Mouse (Mus musculus): Measurements from ENCODE around the gene Ephb2.

The Ephb2 gene

DNA sequence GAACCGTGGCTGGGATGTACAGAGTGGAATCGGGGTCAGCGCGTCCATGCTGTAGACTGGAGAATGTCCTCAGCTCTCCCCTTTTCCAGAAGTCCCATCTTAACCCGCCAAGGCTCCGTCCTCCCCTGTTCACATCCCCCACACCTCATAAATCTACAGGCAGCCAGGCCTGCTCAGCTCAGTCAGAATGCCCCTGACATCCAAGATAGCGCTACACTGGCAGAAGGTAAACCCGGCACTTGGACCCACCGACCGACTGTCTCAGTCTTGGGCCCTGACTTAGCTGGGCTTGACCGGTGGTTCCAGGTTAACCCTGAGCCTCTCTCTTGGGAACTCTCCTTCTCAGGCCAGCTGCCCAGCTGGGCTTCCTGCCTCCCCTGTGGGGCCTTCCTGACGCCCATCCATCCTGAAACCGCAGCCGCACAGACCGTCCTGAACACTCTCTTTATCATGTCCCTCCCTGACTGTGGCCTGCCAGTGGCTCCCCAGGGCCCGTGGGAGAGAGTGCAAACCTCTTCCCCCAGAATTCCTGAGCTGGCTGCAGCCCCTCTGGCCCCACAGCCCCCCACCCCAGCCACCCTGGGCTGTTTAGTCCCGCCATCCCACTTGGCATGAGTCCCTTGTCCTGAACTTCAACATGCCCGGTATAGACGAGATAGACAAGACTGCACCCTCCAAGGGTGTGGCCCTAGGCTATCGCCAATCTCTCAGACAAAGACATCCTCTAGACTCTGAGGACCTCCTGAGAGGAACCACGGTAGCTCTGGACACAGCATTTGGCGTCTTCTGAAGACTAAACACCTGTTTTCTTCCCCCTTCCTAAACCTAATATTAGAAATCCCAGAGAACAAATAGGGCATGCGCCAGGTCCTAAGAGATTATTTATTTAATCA is 37.9 kb downstream of the Ephb2 start:
- no peak for DNase-seq

GRCm38 (mm10) chr4:136793320-136793719 is 42.5 kb downstream of the Ephb2 start:
- peak; percentile 64 for DNase-seq

GRCm38 (mm10) chr4:136789821-136790220 is 46.0 kb downstream of the Ephb2 start:
- DNase-seq: peak; percentile 64

DNA sequence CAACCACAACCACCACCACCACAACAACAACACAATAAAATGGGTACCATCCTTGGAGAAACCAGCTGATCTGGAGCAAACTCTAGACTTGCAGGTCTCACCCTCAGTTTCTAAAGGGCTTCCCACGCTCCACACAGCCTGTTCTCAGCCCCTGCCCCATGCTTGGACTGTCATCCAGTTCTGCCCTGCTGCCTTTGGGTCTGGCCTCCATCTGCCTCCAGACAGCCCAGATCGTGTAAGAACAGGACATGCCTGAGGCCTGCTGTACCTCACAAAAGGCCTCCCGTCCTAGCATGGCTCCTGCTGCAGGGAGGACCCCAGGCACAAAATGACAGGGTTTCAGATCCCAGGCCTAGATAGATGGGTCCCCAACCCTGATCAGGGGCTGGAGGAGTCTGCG is 48.4 kb downstream of the Ephb2 start:
- DNase-seq: no peak

DNA sequence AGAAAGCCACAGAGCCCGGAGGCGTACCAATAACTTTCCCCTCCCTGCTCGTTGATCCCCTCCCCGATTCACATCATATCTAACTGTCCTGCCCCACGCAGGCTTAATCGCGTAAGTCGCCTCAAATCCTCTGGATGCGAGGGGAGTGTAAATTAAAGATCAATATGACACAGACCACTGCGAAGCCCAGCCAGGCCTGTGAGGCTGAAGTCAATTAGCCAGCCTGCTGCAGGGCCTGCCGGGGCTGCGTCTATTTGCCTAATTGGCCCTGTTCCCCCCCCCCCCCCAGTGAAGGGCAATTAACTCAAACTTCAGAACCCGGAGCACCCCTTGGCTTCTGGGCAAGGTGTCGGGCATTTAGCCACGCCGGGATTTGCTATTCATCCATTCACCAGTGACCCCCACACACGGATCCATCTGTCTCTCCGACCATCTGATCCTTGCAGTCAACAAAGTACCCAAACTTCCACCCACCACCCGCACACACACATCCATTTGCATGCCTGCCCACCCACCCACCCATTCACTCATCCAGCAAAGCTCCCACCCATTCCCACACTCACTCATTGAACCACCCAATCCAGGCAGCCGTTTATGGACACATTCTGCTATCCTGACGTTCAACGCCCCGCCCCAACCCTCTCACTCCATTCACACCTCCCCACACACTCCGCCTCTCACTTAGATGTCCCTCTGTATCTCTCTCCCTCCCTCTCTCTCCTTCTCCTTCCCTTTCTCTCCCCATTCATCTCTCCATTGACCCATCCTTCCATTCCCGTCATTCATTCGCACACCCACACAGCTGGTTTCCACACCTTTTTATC is 49.1 kb downstream of the Ephb2 start:
- DNase-seq: no peak

- no peak for DNase-seq
Observed at GRCm38 (mm10) chr4:136783552-136784150, 52.1 kb downstream of the Ephb2 start.

DNA sequence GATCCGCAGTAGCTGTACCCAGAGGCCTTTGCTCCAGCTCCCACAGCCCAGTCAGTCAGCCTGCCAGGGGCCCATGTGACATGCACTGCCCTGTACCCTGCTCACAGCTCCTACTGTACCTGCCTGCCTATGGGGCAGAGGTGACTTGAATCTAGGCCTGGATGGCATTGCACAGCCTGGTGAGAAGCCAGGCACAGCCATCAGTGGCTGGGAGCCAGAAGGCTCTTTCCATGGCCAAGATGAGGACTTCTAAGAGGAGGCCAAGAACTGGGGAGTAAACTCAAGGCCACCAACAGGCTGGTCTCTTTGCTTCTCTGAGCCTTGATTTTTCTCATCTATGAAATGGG is 53.2 kb downstream of the Ephb2 start:
- DNase-seq: peak; percentile 60

DNA sequence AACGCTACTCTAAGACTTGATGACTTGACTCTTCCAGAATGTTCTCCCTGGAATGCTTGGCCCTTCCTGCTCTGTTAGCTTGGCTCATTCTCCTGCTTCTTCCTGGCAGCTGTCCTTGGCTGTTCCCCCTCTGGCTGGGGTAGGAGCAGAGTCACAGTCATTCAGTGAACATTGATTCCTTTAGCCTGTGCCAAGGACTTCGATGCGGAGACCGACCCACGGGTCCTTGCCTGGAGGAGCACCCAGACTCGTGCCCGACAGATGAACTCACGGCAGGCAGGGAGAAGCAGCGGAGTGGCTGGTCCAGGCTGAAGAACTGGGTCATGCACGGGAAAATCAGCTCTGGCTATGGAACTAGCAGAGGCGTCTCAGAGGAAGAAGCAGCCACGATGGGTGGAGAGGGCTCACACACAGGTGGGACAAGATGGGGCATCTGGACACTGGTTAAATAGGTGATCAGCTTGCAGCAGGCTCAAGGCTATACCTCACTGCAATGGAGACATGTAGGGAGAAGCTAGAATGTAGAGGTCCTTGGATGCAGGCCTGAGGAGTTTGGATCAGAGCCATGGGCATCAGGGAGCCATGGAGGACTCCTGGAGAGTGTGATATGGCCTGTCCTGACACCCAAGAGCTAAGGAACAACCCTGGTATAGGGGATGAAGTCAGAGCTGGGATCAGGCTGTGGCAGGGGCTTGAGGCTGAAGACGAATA is 53.8 kb downstream of the Ephb2 start:
- peak; percentile 69 for DNase-seq

DNA sequence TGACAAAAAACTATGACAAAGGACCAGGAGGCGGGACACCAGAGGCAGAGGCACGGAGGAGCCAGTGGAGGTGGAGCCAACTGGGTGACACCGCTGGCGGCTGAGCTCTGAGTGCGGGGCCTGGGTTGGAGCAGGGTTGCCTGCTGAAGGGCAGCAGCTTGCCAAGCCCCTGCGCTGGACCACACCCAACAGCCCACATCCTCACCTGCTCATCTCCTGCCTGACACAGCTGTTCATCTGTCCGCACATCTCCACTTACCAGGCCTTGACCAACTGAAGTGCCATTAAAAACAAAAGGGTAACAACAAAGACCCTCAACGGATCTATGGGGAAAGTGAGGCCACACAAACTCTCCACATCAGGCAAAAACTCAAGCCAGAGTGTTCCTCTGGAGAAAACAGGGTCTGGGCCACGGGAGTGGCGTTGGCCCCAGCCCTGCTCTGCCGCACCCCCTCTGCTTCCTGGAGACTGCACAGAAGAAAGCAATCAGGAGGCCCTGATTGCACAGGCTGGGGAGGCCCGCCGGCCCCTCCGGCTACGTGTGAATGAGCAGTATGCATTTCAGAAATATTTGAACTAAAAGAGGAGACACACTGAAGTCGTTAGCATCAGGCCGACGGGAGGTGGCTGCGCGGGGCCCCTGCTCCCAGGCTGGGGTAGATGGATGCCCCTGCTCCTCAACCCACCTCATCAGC is 55.4 kb downstream of the Ephb2 start:
- DNase-seq: no peak

GRCm38 (mm10) chr4:136779156-136779555 is 56.6 kb downstream of the Ephb2 start:
- no peak for DNase-seq

DNA sequence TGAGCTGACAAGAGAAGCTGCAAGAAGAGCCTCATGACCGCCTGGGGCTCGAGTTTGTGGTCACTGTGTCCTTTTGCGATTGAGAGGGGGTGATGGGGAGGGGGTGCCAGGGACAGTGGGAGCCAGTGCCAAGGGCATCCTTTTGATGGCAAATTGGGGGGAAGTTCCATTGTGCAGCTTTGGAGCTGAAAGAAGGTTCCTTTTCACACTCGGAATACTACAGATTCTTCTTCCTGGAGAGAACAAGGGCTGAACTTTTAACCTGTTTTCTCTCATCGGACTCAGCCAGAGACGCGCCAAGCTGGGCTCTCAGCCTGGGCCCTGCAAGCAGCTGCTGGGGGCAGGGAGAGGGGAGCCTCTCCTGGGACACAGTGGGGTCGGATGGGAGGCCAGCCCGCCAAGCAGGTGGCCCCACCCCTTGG is 59.3 kb downstream of the Ephb2 start:
- no peak for DNase-seq

DNA sequence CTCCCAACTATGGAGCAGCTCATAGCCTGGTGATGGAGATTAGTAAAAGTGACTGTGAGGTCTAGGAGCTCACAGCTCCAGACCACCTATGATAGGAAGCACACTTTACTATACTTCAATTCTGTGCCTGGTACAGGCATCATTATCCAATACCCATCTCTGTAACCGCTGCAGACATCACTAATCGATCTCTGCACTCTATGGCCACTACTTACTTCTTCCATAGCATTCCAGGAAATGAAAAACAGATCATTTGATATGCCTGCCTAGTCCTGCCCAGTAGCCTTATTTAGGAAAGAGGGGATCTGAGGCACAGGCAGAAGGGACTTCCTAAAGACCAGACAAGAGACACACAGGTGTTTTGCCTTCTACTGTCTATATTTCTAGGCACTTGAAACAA is 59.9 kb downstream of the Ephb2 start:
- DNase-seq: no peak

- no peak for DNase-seq
Observed at GRCm38 (mm10) chr4:136774201-136774600, 61.6 kb downstream of the Ephb2 start.

DNA sequence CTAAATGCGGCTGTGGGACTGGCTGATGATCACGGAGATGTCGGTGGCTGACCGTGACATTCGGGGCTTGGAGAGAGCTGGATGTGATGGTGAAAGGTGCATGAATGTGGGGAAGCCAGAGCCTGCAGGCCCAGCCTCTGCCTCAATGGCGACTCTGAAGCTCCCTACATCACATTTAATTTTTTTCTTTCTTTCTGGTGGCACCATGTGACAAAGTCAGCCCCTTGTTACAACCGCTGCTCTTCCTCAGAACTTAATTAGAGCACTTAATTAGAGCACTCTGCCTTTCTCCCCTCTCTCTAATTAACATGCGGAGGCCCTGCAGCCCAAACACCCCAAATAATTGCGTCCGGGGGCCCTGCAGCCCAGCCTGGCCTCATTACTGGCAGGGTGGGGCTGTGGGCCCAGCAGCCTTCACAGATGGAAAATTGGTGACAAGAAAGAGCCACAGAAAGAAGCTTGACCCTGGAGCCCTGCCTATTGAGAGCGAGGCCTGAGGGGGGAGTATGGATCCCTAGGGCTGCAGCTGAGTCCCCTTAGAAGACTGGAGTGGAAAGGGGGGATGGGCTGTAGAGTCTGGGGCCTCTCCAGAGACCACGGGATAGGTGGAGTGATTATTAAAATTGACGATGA is 62.7 kb downstream of the Ephb2 start:
- no peak for DNase-seq

DNA sequence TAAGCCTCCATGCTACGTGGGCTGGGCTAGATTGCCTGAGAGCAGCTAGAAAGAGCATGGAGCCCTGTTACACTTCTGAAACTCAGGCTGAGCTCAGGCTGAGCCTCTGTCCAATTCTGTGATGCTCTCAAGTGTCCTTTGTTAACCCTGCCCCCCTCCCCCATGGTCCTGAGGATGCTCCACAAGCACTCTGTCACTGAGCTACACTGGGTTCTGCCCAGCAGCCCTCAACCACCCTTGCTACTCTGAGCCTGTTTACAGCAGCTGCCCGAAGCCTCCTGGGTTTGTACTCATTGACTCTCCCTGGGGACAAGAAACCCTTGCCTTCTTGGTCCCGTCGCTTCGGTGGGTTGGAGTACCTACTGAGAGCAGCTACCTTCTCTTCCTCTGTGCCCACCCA is 63.5 kb downstream of the Ephb2 start:
- no peak for DNase-seq

DNA sequence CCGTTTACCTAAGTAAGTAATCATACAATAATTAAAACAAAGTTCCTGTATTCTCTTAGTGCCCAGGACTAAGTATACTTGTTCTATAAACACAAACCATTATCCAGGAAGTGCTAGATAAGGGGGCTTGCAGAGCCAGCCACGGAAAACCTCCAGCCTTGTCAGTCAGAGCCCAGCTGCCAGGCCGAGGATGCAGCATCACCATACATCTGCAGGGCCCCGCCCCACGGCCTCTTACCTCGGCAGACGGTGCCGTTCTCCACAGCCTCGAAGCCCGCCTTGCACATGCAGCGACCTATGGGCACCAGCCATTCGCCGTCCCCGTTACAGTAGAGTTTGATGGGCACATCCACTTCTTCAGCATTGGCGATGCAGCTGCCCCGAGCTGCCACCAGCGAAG is 65.1 kb downstream of the Ephb2 start:
- DNase-seq: no peak

DNA sequence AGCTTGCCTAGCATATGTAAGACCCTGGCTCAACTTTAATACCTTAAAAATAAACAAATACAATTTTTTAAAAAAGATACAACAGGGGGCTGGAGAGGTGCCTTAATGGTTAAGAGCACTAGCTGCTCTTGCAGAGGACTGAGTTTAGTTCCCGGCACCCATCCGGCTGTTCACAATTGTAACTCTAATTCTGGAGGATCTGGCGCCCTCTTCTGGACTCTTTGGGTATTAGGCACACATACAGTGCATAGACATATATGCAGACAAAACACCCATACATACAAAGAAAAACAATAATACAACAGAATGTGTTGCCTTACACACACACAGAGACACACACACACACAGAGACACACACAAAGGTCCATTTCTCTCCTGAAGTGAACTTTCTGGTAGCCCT is 67.3 kb downstream of the Ephb2 start:
- DNase-seq: no peak

GRCm38 (mm10) chr4:136765080-136765479 is 70.7 kb downstream of the Ephb2 start:
- no peak for DNase-seq

GRCm38 (mm10) chr4:136763349-136763748 is 72.4 kb downstream of the Ephb2 start:
- no peak for DNase-seq

GRCm38 (mm10) chr4:136761713-136762380 is 73.9 kb downstream of the Ephb2 start:
- no peak for DNase-seq

GRCm38 (mm10) chr4:136760882-136761281 is 74.9 kb downstream of the Ephb2 start:
- no peak for DNase-seq

Data from cerebellum, adult 9-11 months (tissue).